Mouse (Mus musculus): Measurements from ENCODE around the gene Klhl4. TPM values are rescaled to one million over a fixed set of nuclear protein-coding genes. Genes with fewer than 3 reads are reported as not detected.

Klhl4 gene
- 7.6 and 8.9 TPM in 2 replicates for polyA plus RNA-seq (2016; fragmentation: Nextera tagmentation; extraction: Ambion mirVana)

DNA sequence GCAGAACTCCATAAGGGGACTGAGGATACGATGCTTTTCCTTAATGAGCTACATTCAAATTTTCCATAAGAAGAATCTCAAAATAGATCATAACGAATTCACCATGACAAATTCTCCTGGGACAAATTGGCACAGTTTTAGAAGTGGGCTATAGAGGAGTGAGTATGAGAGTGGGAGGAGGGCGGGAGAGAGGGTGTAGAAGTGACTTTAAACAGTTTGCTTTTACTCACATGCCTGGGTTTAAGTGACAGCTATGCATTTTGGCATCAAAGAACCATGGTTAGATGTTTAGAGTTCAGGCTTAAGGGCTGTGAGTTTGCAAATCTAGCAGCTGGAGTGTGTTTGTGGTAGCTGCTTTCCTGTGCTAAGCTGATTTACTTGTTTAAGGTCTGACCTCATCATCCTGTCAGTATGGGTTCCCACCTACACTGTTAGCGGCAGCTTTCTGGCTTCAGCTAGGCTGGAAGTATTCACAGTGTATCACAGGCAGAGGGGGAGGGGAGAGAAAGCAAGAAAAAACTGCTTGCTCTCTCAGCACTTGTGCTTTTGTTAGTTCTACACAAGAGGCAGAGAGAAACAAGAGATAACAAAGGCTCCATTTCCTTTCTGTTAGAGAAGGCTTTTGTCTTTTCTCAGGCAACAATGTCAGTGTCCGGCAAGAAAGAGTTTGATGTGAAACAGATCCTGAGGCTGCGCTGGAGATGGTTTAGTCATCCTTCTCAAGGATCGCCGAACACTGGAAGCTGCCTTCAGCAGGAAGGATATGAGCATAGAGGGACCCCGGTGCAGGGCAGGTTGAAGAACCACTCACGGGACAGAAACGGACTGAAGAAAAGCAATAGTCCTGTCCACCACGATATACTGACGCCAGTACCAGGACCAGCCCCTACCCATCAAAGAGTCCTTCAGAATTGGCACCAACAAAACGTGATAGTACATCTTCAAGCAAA, at the start of gene Klhl4:
Gene Klhl4, plus strand, starts transcription at position 552 of the 950 bp plus-strand sequence.
- Histone ChIP-seq H3K9me3 (replicated peaks) (no peaks in the 10 kb centered on the region), H3K27me3 (ENCODE audit: low read depth, poor library complexity, severe bottlenecking) (no peaks in the 10 kb centered on the region), H3K27ac (no peak within 1 kb of the TSS), H3K4me3 (peak within 1 kb of the TSS; percentile 25), H3K4me1 (no peaks in the 10 kb centered on the region), H3K36me3 (no peaks in the 10 kb centered on the region)
- whole genome bisulfite sequencing = 44% methylated on average over 14 of the region's 14 CpGs
- DNase-seq (ENCODE audit: low spot score) = no peak

DNA sequence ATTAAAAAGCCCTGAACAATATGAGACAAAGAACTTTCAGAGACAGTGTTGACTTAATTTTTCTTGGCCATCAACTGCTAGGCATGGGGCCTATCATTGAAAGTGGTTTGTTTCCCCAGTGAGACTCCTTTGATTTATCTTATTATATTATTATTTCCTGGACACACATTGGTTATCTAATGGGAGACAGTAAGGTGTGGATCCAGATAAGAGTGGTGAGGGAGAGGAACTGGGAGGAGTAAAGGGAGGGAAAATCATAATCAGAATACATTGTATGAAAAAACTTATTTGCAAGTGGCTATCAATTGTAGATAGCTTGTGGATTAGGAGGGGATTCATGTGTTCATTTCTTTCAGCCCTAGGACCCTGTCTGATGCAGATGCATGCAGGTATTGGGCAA, 10.0 kb downstream of the Klhl4 start:
- no peak for DNase-seq (ENCODE audit: low spot score)
- H3K27me3 ChIP-seq (ENCODE audit: low read depth, poor library complexity, severe bottlenecking) = no peaks in the 10 kb centered on the region
- H3K9me3 ChIP-seq (replicated peaks) = no peaks in the 10 kb centered on the region
- no peaks in the 10 kb centered on the region for H3K4me1 ChIP-seq
- no peak overlapping the region for H3K4me3 ChIP-seq
- H3K36me3 ChIP-seq = no peaks in the 10 kb centered on the region
- no peak overlapping the region for H3K27ac ChIP-seq

DNA sequence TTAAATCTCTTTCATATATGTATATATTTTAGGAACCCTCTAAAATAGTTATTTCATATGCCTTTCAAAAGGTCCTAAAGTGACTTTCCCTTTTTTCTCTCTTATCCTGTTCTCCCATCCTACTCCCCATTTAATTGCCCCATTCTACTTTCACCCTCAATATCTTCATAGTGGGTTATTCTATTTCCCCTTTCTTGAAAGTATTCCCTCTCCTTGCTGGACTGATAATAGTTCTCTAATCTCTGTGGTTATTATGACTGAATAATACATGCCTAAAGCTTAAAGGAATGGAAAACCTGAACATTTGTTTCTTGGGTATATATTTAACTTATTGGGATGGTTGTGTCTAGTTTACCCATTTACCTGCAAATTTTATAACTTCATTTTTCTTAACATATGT, 12.6 kb downstream of the Klhl4 start:
- Histone ChIP-seq H3K9me3 (replicated peaks) (no peaks in the 10 kb centered on the region), H3K27ac (no peak overlapping the region), H3K4me3 (no peak overlapping the region), H3K27me3 (ENCODE audit: low read depth, poor library complexity, severe bottlenecking) (no peaks in the 10 kb centered on the region), H3K36me3 (no peaks in the 10 kb centered on the region), H3K4me1 (no peaks in the 10 kb centered on the region)
- no peak for DNase-seq (ENCODE audit: low spot score)

DNA sequence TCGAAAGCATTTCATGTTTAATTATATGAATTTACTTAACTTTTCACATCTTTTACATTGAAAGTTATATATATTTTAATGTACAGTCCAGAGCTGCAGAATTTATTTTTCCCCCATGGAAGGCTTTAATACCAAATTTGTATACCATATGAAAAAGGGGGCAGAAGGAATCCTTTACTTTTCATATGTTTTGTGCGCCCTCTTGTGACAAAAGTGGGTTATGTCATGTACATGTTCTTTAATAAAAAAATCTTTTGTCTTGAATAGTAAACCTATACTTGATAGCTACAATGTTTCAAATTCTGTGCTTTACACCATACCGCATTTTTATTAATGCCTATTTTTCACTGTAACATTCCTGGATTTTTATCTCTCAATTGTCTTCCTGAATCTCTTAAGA, 84.0 kb downstream of the Klhl4 start:
- Histone ChIP-seq H3K27me3 (ENCODE audit: low read depth, poor library complexity, severe bottlenecking) (no peaks in the 10 kb centered on the region), H3K36me3 (no peaks in the 10 kb centered on the region), H3K9me3 (replicated peaks) (no peaks in the 10 kb centered on the region), H3K4me1 (no peaks in the 10 kb centered on the region), H3K4me3 (no peak overlapping the region), H3K27ac (no peak overlapping the region)
- no peak for DNase-seq (ENCODE audit: low spot score)
- WGBS = 37% methylated on average over 3 of the region's 3 CpGs

DNA sequence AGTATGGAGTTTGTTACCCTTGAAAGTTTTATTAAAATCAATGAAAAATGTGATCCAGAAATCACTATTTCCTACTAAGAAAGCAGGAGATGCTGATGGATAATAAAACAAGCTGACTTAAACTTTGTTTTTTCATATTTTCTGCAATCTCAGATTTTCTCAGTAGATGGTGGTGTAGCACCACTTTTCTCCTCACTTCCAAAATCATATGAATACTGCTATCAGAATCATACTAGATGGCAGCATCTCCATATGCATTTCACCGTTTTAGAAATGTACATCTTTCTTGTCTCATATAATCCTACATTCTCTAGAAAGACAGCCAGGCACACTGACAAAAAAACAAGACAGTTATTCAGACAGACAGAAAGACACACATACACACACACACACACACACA, 108.2 kb downstream of the Klhl4 start:
- no peak overlapping the region for H3K27ac ChIP-seq
- H3K9me3 ChIP-seq (replicated peaks) = no peaks in the 10 kb centered on the region
- 42% methylated on average over 1 of the region's 1 CpGs for WGBS
- no peaks in the 10 kb centered on the region for H3K27me3 ChIP-seq (ENCODE audit: low read depth, poor library complexity, severe bottlenecking)
- DNase-seq (ENCODE audit: low spot score) = no peak
- no peaks in the 10 kb centered on the region for H3K4me1 ChIP-seq
- H3K36me3 ChIP-seq = no peaks in the 10 kb centered on the region
- no peak overlapping the region for H3K4me3 ChIP-seq
